Mouse (Mus musculus): Measurements from ENCODE around the gene Dcxr.

- peak; percentile 97 for TF ChIP-seq CTCF (IDR thresholded peaks at IDR 0.05; ENCODE audit: insufficient read depth, low read length)
- no peak for TF ChIP-seq POLR2A (IDR thresholded peaks at IDR 0.05; ENCODE audit: borderline replicate concordance, extremely low read depth, low read depth, low read length)
Observed at GRCm38 (mm10) chr11:120720450-120720849, 6.6 kb downstream of the Dcxr start.

Data from lung, adult 2 months (tissue).